Mouse (Mus musculus) splenic B cell, adult 2 months (primary cell): ENCODE measurements around the gene Zfp958.

ENCODE experiments used
- DNase-seq: peaks from one replicate; pipeline ENCODE4 v3.0.0-alpha.2; 2011; ENCODE audit warnings: low read depth, low spot score
- H3K27me3 ChIP-seq: 2 replicates; pipeline ENCODE4 v1.6.1; 2012; ENCODE audit warnings: mild to moderate bottlenecking, low read length, moderate library complexity, mixed read lengths; ENCODE audit not compliant: control insufficient read depth, poor library complexity, insufficient read depth, severe bottlenecking
- H3K36me3 ChIP-seq: 2 replicates; pipeline ENCODE4 v1.6.1; 2012; ENCODE audit warnings: mild to moderate bottlenecking, low read length, moderate library complexity, mixed read lengths; ENCODE audit not compliant: control insufficient read depth, poor library complexity, insufficient read depth, severe bottlenecking

The Zfp958 gene

DNA sequence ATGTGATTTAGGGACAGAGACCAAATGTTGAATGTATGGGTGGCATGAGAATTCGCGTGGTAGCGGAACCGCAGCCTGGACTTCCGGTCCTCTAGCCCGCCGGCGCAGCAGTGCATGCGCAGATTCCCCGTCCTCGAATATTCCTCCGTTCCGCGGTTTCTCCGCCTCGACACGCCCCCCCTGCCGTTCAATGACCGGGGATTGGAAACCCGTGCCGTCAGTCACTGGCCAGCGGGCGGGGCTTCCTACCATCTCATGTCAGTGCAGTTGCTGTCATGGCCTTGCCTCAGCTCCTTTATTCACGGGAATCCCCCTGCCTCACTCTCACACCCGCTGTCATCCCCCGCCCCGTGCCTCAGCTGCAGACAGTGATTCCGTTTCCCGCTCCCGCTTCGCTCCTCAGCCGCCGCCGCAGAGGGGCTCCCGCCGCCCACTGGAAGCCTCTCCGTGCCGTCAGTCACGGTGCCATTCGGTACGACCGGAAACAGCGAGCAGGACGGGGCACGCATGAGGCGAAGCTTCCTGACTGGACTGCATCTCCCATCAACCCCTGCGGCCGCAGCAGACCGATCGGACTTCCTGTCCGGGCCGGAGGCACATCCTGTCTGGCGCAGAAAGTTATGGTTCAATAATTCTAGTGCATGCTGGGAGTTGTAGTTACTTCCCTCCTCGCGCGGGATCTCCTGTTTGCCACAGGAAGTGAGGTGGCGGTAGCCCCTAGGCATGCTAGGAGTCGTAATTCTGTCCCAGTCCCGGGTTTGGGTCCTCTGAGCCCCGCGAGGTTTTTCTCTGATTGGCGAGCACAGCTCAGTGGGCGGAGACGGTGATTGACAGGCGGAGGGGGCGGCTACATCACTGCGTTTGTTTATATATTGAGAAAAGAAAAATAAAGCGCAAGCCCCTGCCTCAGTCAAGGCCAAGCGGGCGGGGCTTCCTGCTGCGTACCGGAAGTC lies 64.6 kb downstream of the Zfp958 start:
- Histone ChIP-seq H3K27me3 (no peaks in the 10 kb centered on the region), H3K36me3 (no peaks in the 10 kb centered on the region)
- DNase-seq = peak; percentile 99

DNA sequence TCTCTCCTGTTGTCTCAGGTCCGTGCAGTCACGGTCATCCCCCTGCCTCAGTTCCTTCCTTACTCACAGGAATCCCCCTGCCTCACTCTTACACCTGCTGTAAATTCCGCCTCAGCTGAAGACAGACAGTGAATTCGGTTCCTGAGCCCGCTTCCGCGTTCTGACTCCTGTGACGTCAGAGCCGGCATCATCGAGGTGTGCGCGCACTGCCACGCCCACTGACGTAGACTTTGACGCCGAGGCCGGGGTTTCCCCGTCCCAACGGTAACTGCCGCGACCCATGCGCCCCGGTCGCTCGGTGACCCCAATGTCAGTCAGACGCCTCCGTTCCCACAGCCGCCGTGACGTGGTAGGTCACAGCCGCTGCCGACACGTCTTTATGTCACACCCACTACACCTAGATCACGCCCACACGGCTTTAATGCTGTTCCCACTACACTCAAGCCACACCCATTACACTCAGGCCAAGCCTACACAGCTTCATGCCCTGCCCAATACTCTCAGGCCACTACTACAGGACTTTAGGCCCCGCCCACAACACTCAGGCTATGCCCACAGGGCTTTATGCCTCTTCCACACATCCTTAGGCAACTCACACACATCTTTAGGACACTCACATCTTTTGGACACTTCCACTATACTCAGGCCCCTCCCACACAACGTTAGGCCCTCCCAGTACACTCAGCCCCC lies 65.4 kb downstream of the Zfp958 start:
- H3K36me3 ChIP-seq = no peaks in the 10 kb centered on the region
- H3K27me3 ChIP-seq = no peaks in the 10 kb centered on the region
- peak; percentile 99 for DNase-seq

DNA sequence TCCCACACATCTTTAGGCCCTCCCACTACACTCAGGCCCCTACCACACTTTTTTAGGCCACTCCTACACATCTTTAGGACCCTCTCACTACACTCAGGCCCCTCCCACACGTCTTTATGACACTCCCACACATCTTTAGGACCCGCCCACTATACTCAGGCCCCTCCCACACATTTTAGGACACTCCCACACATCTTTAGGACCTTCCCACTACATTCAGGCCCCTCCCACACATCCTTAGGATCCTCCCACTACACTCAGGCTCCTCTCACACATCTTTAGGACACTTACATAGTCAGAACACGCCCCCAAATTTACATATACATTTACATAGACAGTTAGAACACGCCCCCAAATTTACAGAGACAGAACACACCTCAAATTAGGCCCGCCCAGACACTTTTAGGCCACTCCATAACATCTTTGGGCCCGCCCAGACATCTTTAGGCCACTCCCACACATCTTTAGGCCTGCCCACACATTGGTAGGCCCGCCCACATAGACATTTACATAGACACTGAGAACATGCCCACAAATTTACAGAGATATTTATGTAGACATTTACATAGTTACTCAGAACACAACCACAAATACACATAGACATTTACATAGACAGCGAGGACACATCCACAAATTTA lies 66.1 kb downstream of the Zfp958 start:
- Histone ChIP-seq H3K27me3 (no peaks in the 10 kb centered on the region), H3K36me3 (no peaks in the 10 kb centered on the region)
- no peak for DNase-seq

DNA sequence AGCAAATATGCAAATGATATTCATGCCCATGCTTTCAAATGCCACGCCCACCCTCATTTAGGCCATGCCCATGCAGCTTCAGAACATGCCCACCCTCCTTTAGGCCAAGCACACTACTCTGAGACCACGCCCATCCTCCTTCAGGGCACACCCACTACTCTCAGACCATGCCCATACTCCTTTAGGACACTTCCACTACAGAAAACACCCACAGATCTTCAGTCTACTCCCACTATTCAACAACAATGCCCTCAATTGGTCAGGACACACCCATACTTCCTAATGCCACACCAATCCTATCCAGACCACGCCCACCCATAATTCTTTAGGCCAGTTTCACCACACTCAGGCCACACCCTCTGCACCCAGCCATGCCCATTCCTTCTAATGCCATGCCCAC lies 66.8 kb downstream of the Zfp958 start:
- no peaks in the 10 kb centered on the region for H3K36me3 ChIP-seq
- H3K27me3 ChIP-seq = no peaks in the 10 kb centered on the region
- DNase-seq = peak; percentile 23
